Comparison of ENCODE assay signal across 9 mouse cellular contexts in the genomic region with DNA sequence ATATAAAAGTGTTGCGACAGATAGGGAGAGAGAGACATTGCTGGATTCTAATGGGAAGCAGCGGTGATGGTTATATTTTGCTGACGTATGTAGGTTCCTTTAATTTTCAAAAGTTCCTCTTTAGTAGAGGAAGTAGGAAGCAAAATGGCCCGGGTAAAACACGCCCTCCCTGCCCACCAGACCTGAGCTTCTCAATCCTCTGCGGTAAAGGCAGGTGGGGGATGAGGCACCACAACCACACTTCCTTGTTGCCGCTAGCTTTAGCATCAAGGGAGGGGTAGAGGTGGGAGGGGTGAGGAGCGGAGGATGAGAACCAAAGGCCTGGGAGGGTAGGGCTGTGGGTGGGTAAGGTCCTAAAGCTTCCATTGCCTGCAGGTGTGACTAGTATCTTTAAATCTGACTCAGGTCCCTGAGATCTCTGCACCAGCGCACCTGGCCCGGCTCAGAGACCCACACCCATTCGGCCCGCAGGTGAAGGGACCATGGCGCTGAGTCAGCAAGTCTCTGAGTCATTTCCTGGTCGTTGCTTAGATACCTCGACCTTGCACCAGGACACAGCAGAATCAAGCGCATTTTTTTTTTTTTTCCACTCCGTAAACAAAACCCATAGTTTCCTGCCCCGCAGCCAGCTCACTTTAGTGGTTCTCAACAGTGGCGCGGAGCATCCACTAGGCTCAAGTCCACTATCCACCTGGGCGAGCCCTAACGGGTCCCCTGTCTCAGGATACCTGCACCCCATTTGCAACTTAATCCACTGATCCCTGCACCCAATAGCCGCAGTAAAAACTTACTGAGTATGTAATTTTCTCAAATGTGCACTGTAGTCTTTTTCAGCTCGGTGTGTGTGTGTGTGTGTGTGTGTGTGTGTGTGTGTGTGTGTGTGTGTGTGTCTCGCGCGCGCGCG. TPM values are rescaled to one million over a fixed set of nuclear protein-coding genes. Genes with fewer than 3 reads are reported as not detected.
DNase-seq lines count a peak whose midpoint lies in the region; ATAC-seq and TF ChIP-seq lines count a peak whose summit lies in the region.
"Had no signal": no experiment of that assay in that cellular context is flagged by ENCODE, and none has a peak within 500 bp of the region (broad histone marks: within the 10 kb centered on the region; RNA-seq: fewer than 3 reads in every experiment).

No protein-coding gene starts in this region.

- intact Hi-C loops in heart, postnatal 25 days (cut with DNase I): no loop called here
- intact Hi-C loops in heart, postnatal 36 days (cut with DNase I): no loop called here

- H3K4me3 ChIP-seq in limb, embryonic 14.5 days (replicated peaks; ENCODE audit: low read length): no peak overlapping the region

- WGBS in limb, embryonic 14.5 days: 33% methylated on average over 30 of the region's 30 CpGs

- no peaks in the 10 kb centered on the region for H3K27me3 ChIP-seq in limb, embryonic 14.5 days (ENCODE audit: control insufficient read depth, insufficient read depth, low read length)

- H3K4me2 ChIP-seq in limb, embryonic 14.5 days (replicated peaks; ENCODE audit: low read depth, low read length, severe bottlenecking): 0 out of 2 replicates have a peak overlapping the region, but pooled peaks have one; percentile 2

- H3K4me1 ChIP-seq in limb, embryonic 14.5 days (ENCODE audit: control insufficient read depth, insufficient read depth, low read length): peaks cover 3% of the 10 kb centered on the region; the same call in 1 of the 2 replicates

- H3K36me3 ChIP-seq in limb, embryonic 14.5 days (ENCODE audit: control insufficient read depth, insufficient read depth, low read length): no peaks in the 10 kb centered on the region
- H3K36me3 ChIP-seq: G1E had no signal

- peak overlapping the region; percentile 52; the same call in 1 of the 2 replicates for H3K27ac ChIP-seq in limb, embryonic 14.5 days (replicated peaks; ENCODE audit: low read depth, low read length)

- peaks cover 4% of the 10 kb centered on the region; the same call in 1 of the 2 replicates for H3K9me3 ChIP-seq in limb, embryonic 14.5 days (ENCODE audit: control insufficient read depth, low read length)

- TF ChIP-seq POLR2A in limb, embryonic 14.5 days (IDR thresholded peaks at IDR 0.05; ENCODE audit: borderline replicate concordance, extremely low read depth, insufficient read depth, insufficient read length): no peak

- H3K9ac ChIP-seq in limb, embryonic 14.5 days (ENCODE audit: low read depth, low read length, severe bottlenecking): no peak overlapping the region

- no peak for ATAC-seq in limb, embryonic 14.5 days (ENCODE audit: low FRiP score, low read depth)

- DNase-seq in heart, adult 11 months: peak; percentile 96
- no peak for DNase-seq in heart, postnatal 25 days (ENCODE audit: low spot score)
- peak; percentile 49 for DNase-seq in adrenal gland, postnatal 14 days
- peak; percentile 20 to 35 for DNase-seq in heart, postnatal 36 days
- no peak for DNase-seq in limb, embryonic 14.5 days (ENCODE audit: low spot score)
- DNase-seq in natural killer cell, adult 2 months (ENCODE audit: low spot score in 2 of 2): peak; percentile 86 to 92
- peak; percentile 58 to 71 for DNase-seq in urinary bladder, postnatal 36 days (ENCODE audit: low spot score in 2 of 2)
- no peak for DNase-seq in frontal cortex, postnatal 36 days (ENCODE audit: low spot score in 2 of 2)

RNA-seq across cellular contexts. Expression of gene S100a11, which starts 14.1 kb away (rescaled TPM):
- 10 to 100 TPM; 82.1 to 97.0 TPM for total RNA-seq in heart, postnatal 25 days (2021)
- total RNA-seq in adrenal gland, postnatal 14 days (2021): 217 and 219 TPM in 2 replicates
- total RNA-seq in heart, postnatal 36 days (2021): 10 to 100 TPM; 75.4 to 89.0 TPM
- 477 and 638 TPM in 2 replicates for polyA plus RNA-seq in limb, embryonic 14.5 days (2012; rRNA removed)
- 1,786 and 1,916 TPM in 2 replicates for polyA plus RNA-seq in limb, embryonic 14.5 days (2014; fragmentation: Nextera tagmentation; extraction: Ambion mirVana)
- total RNA-seq: G1E had no signal
- polyA plus RNA-seq: G1E had no signal

RNA-seq across cellular contexts. Expression of gene Tchhl1, which starts 37.7 kb away (rescaled TPM):
- not detected for total RNA-seq in heart, postnatal 25 days (2021)
- total RNA-seq in adrenal gland, postnatal 14 days (2021): 0.15 TPM in 1 of 2 replicates, not detected in the other
- not detected for total RNA-seq in heart, postnatal 36 days (2021)
- polyA plus RNA-seq in limb, embryonic 14.5 days (2012; rRNA removed): not detected in 2 replicates
- not detected in 2 replicates for polyA plus RNA-seq in limb, embryonic 14.5 days (2014; fragmentation: Nextera tagmentation; extraction: Ambion mirVana)
- polyA plus RNA-seq: G1E had no signal

RNA-seq across cellular contexts. Expression of gene S100a10, which starts 48.7 kb away (rescaled TPM):
- 100 to 1,000 TPM in 1 of 2 experiments, 10 to 100 TPM in 1; 99.6 to 111 TPM for total RNA-seq in heart, postnatal 25 days (2021)
- total RNA-seq in adrenal gland, postnatal 14 days (2021): 166 and 194 TPM in 2 replicates
- 100 to 1,000 TPM in 1 of 2 experiments, 10 to 100 TPM in 1; 87.6 to 103 TPM for total RNA-seq in heart, postnatal 36 days (2021)
- 208 and 328 TPM in 2 replicates for polyA plus RNA-seq in limb, embryonic 14.5 days (2012; rRNA removed)
- polyA plus RNA-seq in limb, embryonic 14.5 days (2014; fragmentation: Nextera tagmentation; extraction: Ambion mirVana): 625 and 691 TPM in 2 replicates
- total RNA-seq: G1E had no signal
- polyA plus RNA-seq: G1E had no signal

Comparison
In these comparisons a context has a peak if more than half of its experiments do, and no peak if none do; other contexts are left out.
1. DNase-seq: peak in heart, adult 11 months (single experiment), adrenal gland, postnatal 14 days (single experiment), heart, postnatal 36 days (2 of 2), natural killer cell, adult 2 months (2 of 2) and urinary bladder, postnatal 36 days (2 of 2); none in heart, postnatal 25 days (single experiment), limb, embryonic 14.5 days (single experiment) and frontal cortex, postnatal 36 days (0 of 2).